Mouse (Mus musculus): Measurements from ENCODE around the gene Prkaa2.

DNA sequence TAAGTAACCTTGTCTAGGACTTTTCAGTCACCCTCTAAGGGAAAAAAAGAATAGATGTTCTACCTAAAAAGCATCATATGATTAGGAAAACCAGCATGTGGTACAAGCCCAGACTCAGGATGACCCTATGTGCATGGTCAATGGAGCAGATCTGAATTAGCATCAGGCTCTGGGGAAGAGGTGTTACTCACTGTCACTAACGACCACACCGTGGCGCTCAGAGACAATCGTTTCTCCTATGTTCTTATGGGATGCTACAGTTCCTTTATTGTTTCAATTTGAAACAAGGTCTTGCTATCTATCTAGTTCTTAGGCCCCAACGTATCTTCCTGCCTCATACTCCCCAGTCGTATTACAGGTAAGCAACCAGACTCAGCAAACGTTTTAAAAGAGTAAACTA, 76.5 kb downstream of the Prkaa2 start:
- TF ChIP-seq CTCF (IDR thresholded peaks at IDR 0.05; ENCODE audit: low read depth, low read length) (no peak), GATA1 (IDR thresholded peaks at IDR 0.05; ENCODE audit: borderline replicate concordance, low read length) (no peak)

Data from G1E (cell line).